Comparison of ENCODE assay signal across 15 mouse cellular contexts in genomic region chr3:34411915-34412306, GRCm38 (mm10).
DNase-seq lines count a peak whose midpoint lies in the region; ATAC-seq and TF ChIP-seq lines count a peak whose summit lies in the region.
"Had no signal": no experiment of that assay in that cellular context is flagged by ENCODE, and none has a peak within 500 bp of the region (broad histone marks: within the 10 kb centered on the region; RNA-seq: fewer than 3 reads in every experiment).

No protein-coding gene starts in this region.

- H3K27me3 ChIP-seq in embryonic facial prominence, embryonic 15.5 days, result no peaks in the 10 kb centered on the region
- no peaks in the 10 kb centered on the region for H3K27me3 ChIP-seq in forebrain, embryonic 13.5 days
- H3K27me3 ChIP-seq in hindbrain, embryonic 15.5 days, result no peaks in the 10 kb centered on the region
- H3K27me3 ChIP-seq in midbrain, postnatal 0 days (ENCODE audit: insufficient read depth, low read length), result no peaks in the 10 kb centered on the region
- no peaks in the 10 kb centered on the region for H3K27me3 ChIP-seq in thymus, adult 2 months (ENCODE audit: control insufficient read depth, insufficient read depth, low read length)
- no peaks in the 10 kb centered on the region for H3K27me3 ChIP-seq in cerebellum, adult 2 months (ENCODE audit: control insufficient read depth, insufficient read depth, low read length)
- H3K27me3 ChIP-seq: heart, embryonic 15.5 days; kidney, embryonic 15.5 days; liver, embryonic 13.5 days had no signal

- 0 out of 2 replicates have a peak overlapping the region, but pooled peaks have one; percentile 11 for H3K27ac ChIP-seq in embryonic facial prominence, embryonic 15.5 days (replicated peaks)
- peak overlapping the region; percentile 91 for H3K27ac ChIP-seq in forebrain, embryonic 13.5 days
- H3K27ac ChIP-seq in hindbrain, embryonic 15.5 days (replicated peaks), result peak overlapping the region; percentile 40
- peak overlapping the region; percentile 60 for H3K27ac ChIP-seq in midbrain, postnatal 0 days (ENCODE audit: low read depth, low read length)
- no peak overlapping the region for H3K27ac ChIP-seq in thymus, adult 2 months (ENCODE audit: control insufficient read depth, insufficient read depth, low read length)
- H3K27ac ChIP-seq in cerebellum, adult 2 months (ENCODE audit: insufficient read depth, low read length), result no peak overlapping the region
- H3K27ac ChIP-seq: heart, embryonic 15.5 days; kidney, embryonic 15.5 days; liver, embryonic 13.5 days had no signal

- TF ChIP-seq CTCF in midbrain, postnatal 0 days (IDR thresholded peaks at IDR 0.05), result no peak
- TF ChIP-seq CTCF in thymus, adult 2 months (IDR thresholded peaks at IDR 0.05; ENCODE audit: borderline replicate concordance, control insufficient read depth, extremely low read depth, insufficient read depth, low read length, poor library complexity), result no peak
- no peak for TF ChIP-seq CTCF in cerebellum, adult 2 months (IDR thresholded peaks at IDR 0.05; ENCODE audit: borderline replicate concordance, insufficient read depth, low read depth, low read length)

- H3K4me3 ChIP-seq in embryonic facial prominence, embryonic 15.5 days (replicated peaks), result no peak overlapping the region
- H3K4me3 ChIP-seq in forebrain, embryonic 13.5 days, result no peak overlapping the region
- no peak overlapping the region for H3K4me3 ChIP-seq in hindbrain, embryonic 15.5 days
- no peak overlapping the region for H3K4me3 ChIP-seq in midbrain, postnatal 0 days (ENCODE audit: low read depth, low read length)
- no peak overlapping the region for H3K4me3 ChIP-seq in thymus, adult 2 months (ENCODE audit: control insufficient read depth, insufficient read depth, low read length)
- H3K4me3 ChIP-seq in cerebellum, adult 2 months (replicated peaks; ENCODE audit: insufficient read depth, low read depth, low read length), result no peak overlapping the region
- H3K4me3 ChIP-seq: heart, embryonic 15.5 days; kidney, embryonic 15.5 days; liver, embryonic 13.5 days had no signal

- H3K4me1 ChIP-seq in embryonic facial prominence, embryonic 15.5 days, result no peaks in the 10 kb centered on the region
- H3K4me1 ChIP-seq in forebrain, embryonic 13.5 days, result peaks cover 23% of the 10 kb centered on the region
- peaks cover 11% of the 10 kb centered on the region for H3K4me1 ChIP-seq in hindbrain, embryonic 15.5 days (replicated peaks)
- H3K4me1 ChIP-seq in midbrain, postnatal 0 days (ENCODE audit: insufficient read depth, low read length), result no peaks in the 10 kb centered on the region; the same call in 1 of the 2 replicates
- H3K4me1 ChIP-seq in thymus, adult 2 months (replicated peaks; ENCODE audit: control insufficient read depth, insufficient read depth, low read length), result no peaks in the 10 kb centered on the region
- H3K4me1 ChIP-seq in cerebellum, adult 2 months (ENCODE audit: control insufficient read depth, insufficient read depth, low read length), result no peaks in the 10 kb centered on the region
- H3K4me1 ChIP-seq: heart, embryonic 15.5 days; kidney, embryonic 15.5 days; liver, embryonic 13.5 days had no signal

- no peak for TF ChIP-seq POLR2A in thymus, adult 2 months (IDR thresholded peaks at IDR 0.05; ENCODE audit: control insufficient read depth, extremely low read depth, insufficient read depth, low read length, poor library complexity)
- no peak for TF ChIP-seq POLR2A in cerebellum, adult 2 months (IDR thresholded peaks at IDR 0.05; ENCODE audit: borderline replicate concordance, insufficient read depth, low read length)

- no peak for DNase-seq in midbrain, postnatal 0 days (ENCODE audit: low spot score)
- DNase-seq in thymus, adult 2 months, result no peak
- no peak for DNase-seq in layer of hippocampus, adult 11-12 months (ENCODE audit: low spot score)
- no peak for DNase-seq in cerebellum, adult 2 months
- DNase-seq: adrenal gland, postnatal 25 days; cerebellum, postnatal 25 days; liver, embryonic 13.5 days; right cerebral cortex, postnatal 14 days had no signal

- H3K9me3 ChIP-seq in embryonic facial prominence, embryonic 15.5 days (replicated peaks), result no peaks in the 10 kb centered on the region
- H3K9me3 ChIP-seq in forebrain, embryonic 13.5 days (replicated peaks), result no peaks in the 10 kb centered on the region
- no peaks in the 10 kb centered on the region for H3K9me3 ChIP-seq in hindbrain, embryonic 15.5 days
- no peaks in the 10 kb centered on the region for H3K9me3 ChIP-seq in midbrain, postnatal 0 days (ENCODE audit: low read length)
- H3K9me3 ChIP-seq: heart, embryonic 15.5 days; kidney, embryonic 15.5 days; liver, embryonic 13.5 days had no signal

- WGBS in embryonic facial prominence, embryonic 15.5 days, result 56% methylated on average over 3 of the region's 3 CpGs
- 29% methylated on average over 3 of the region's 3 CpGs for WGBS in forebrain, embryonic 13.5 days
- WGBS in hindbrain, embryonic 15.5 days, result 44% methylated on average over 3 of the region's 3 CpGs
- 54% methylated on average over 3 of the region's 3 CpGs for WGBS in midbrain, postnatal 0 days
- 74% methylated on average over 3 of the region's 3 CpGs for WGBS in thymus, adult 2 months
- WGBS in cerebellum, adult 2 months, result 66% methylated on average over 3 of the region's 3 CpGs

- no peak for ATAC-seq in embryonic facial prominence, embryonic 15.5 days (ENCODE audit: insufficient number of reproducible peaks, low FRiP score, low TSS enrichment, low read depth)
- peak; percentile 50 for ATAC-seq in forebrain, embryonic 13.5 days
- ATAC-seq in hindbrain, embryonic 15.5 days (ENCODE audit: low FRiP score, low read depth), result peak; percentile 71
- ATAC-seq in midbrain, postnatal 0 days (ENCODE audit: low FRiP score), result peak; percentile 56; the same call in 1 of the 2 replicates
- ATAC-seq: inflammation-experienced regulatory T-cells, adult 6 months; lung, postnatal 0 days had no signal

- no peak overlapping the region for H3K9ac ChIP-seq in embryonic facial prominence, embryonic 15.5 days
- H3K9ac ChIP-seq in forebrain, embryonic 13.5 days, result peak overlapping the region; percentile 16; the same call in 1 of the 2 replicates
- H3K9ac ChIP-seq in hindbrain, embryonic 15.5 days, result no peak overlapping the region
- no peak overlapping the region for H3K9ac ChIP-seq in midbrain, postnatal 0 days (replicated peaks; ENCODE audit: low read length, poor library complexity, severe bottlenecking)
- H3K9ac ChIP-seq: heart, embryonic 15.5 days; kidney, embryonic 15.5 days; liver, embryonic 13.5 days had no signal

- no peaks in the 10 kb centered on the region for H3K36me3 ChIP-seq in embryonic facial prominence, embryonic 15.5 days
- H3K36me3 ChIP-seq in forebrain, embryonic 13.5 days (ENCODE audit: poor library complexity, severe bottlenecking), result no peaks in the 10 kb centered on the region
- no peaks in the 10 kb centered on the region for H3K36me3 ChIP-seq in hindbrain, embryonic 15.5 days
- H3K36me3 ChIP-seq in midbrain, postnatal 0 days (ENCODE audit: insufficient read depth, low read length), result no peaks in the 10 kb centered on the region
- H3K36me3 ChIP-seq in thymus, adult 2 months (ENCODE audit: control insufficient read depth, insufficient read depth, low read length), result no peaks in the 10 kb centered on the region
- H3K36me3 ChIP-seq: heart, embryonic 15.5 days; kidney, embryonic 15.5 days; liver, embryonic 13.5 days had no signal

- no peak overlapping the region for H3K4me2 ChIP-seq in embryonic facial prominence, embryonic 15.5 days (replicated peaks)
- H3K4me2 ChIP-seq in forebrain, embryonic 13.5 days, result peak overlapping the region; percentile 42
- H3K4me2 ChIP-seq in hindbrain, embryonic 15.5 days, result peak overlapping the region; percentile 23
- H3K4me2 ChIP-seq in midbrain, postnatal 0 days (ENCODE audit: low read depth, low read length, poor library complexity, severe bottlenecking), result no peak overlapping the region
- H3K4me2 ChIP-seq: heart, embryonic 15.5 days; kidney, embryonic 15.5 days; liver, embryonic 13.5 days had no signal

Comparison
In these comparisons a context has a peak if more than half of its experiments do, and no peak if none do; other contexts are left out.
1. H3K27ac ChIP-seq: peak in embryonic facial prominence, embryonic 15.5 days (single experiment), forebrain, embryonic 13.5 days (single experiment), hindbrain, embryonic 15.5 days (single experiment) and midbrain, postnatal 0 days (single experiment); none in thymus, adult 2 months (single experiment) and cerebellum, adult 2 months (single experiment).
2. H3K4me2 ChIP-seq: peak in forebrain, embryonic 13.5 days (single experiment) and hindbrain, embryonic 15.5 days (single experiment); none in embryonic facial prominence, embryonic 15.5 days (single experiment) and midbrain, postnatal 0 days (single experiment).